Mouse (Mus musculus): ENCODE results near the gene Napa. TPM values are rescaled to one million over a fixed set of nuclear protein-coding genes. Genes with fewer than 3 reads are reported as not detected.
A peak's percentile ranks its signal among the peaks of the same experiment; 100 is the strongest.

Gene Napa
- total RNA-seq, 2 experiments from 2014 or later = 101 to 131 TPM

DNA sequence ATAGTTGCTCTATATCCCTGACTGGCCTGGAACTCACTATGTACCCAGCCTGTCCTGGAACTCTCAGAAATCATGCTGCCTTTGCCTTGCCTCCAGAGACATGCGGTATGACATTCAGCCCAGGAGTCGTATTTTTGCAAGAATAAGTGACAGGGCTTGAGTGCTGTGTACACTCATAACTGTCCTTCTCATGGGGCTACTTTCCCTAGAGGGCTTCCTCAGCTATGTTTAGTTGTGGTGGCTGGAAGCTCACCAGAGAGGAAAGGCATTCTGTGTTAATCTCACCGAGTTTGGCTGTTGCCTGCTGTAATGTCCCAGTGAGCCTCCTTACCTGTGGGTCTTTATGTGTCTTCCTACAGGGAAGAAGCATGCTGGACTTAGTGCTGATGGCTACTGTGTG, 3.7 kb upstream of the Napa start:
- no peak for DNase-seq (ENCODE audit: low spot score)

DNA sequence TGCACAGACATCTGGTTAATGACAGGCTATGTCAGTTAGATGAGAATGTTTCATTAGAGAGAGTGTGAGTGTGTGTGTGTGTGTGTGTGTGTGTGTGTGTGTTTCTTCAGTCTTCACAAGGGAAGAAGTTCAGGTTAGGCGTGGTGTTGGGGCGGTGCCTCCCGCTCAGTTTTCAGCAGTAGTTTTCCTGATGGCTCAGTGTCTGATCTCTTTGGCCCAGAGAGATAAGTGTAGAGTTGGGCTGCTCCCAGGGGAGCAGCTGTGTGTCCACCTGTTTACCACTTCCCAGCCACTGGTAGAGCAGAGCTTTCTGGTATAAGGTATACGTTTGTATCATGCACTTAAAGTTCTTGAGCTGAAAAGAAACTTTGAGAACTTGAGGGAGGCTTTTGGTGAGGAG, 1.6 kb downstream of the Napa start:
- DNase-seq (ENCODE audit: low spot score) = no peak

DNA sequence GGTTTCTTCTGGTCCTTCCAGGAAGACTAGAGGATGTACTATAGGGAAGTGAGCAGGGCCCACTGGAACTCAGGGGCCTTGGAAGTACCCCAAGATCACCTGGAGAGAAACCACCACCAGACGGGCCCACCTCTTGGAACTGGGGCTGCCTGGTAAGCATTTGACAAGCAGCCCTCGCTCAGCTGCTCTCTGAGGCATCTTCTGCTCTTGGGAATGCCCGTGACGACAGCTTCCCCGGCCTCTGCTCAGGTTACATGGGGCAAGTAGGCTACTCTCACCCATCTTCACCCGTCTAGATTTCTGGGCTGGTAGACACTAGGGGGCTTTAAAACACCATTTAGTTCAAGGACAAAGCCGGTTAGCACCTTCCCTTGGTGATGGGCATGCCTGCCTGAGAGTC, 2.8 kb downstream of the Napa start:
- peak; percentile 54 for DNase-seq (ENCODE audit: low spot score)

DNA sequence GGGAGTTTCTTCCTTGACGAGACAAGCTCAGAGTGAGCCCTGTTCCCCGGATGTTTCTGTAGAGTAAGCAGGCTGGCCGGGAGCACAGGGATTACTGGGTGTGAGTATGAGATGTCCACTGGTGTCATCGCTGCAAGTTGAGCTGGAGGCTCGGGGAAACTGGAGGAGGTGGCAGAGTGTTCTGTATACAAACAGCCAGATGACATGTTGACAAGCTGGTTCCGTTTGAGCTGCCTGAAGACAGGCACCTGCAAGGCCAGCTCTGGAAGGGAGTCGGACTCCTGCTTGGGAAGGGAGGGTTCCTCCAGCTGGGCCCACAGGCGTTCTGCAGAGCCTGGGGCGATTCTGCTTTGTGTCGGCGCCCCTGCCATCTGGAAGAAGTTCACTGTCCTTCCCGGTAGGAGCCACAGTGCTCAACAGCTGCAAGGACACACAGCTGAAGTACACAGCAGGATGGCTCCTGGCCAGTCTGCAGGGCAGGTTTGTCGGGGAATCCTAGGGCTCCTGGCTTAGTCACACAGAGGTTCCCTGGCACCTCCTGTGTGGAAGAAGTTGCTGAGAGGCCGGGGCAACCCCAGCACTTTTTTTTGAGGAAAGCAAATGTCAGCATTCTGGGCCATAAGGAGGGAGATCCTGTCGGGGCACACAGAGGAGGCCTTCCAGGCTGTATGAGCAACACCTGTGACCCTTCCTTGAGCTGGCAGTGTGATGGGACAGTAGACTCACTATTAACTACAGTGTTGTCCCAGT, 3.6 kb downstream of the Napa start:
- peak; percentile 66 for DNase-seq (ENCODE audit: low spot score)

DNA sequence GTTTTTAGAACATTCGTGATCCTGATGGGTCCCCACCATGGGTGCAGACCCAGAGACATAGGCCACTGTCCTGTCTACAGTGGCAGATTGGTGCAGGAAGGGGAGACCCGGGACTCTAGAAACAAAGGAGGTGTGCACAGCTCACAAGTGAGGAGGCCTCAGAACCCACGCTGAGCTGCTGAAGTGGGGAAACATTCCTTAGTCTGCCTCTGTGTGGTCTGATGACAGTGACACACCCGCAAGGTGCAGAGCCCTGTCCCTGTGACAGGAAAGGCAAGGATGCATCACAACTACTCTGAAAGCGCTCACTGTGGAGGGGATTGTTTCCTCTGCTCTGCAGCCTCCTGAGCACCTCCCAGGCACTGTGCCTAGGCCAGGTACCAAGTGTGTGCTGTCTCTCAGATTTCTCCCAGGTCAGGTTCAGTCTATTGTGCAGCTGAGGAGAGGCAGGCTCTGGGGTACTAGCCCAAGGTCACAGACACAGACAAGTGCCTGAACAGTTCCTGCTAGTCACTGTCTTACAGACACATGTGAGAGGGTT, 4.5 kb downstream of the Napa start:
- no peak for DNase-seq (ENCODE audit: low spot score)

DNA sequence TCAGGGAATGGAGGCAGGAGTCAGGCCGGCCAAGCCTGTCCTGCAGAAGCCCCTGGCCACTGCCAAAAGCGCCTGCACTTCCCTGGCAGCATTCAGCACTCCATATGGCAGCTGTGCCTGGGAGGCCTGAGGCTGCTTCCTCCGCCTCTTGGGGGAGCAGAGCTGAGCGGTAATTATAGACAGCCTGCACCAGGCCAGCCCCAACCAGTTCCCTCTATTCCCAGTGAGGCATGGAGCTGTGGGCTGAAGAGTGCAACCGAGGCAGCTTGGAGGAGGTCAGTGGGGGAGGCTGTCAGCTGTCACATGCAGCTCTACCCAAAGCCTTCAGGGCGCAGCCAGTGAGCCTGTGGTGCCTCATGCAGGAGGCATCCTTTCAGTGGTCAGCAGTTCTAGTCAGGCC, 5.5 kb downstream of the Napa start:
- peak; percentile 39 for DNase-seq (ENCODE audit: low spot score)

DNA sequence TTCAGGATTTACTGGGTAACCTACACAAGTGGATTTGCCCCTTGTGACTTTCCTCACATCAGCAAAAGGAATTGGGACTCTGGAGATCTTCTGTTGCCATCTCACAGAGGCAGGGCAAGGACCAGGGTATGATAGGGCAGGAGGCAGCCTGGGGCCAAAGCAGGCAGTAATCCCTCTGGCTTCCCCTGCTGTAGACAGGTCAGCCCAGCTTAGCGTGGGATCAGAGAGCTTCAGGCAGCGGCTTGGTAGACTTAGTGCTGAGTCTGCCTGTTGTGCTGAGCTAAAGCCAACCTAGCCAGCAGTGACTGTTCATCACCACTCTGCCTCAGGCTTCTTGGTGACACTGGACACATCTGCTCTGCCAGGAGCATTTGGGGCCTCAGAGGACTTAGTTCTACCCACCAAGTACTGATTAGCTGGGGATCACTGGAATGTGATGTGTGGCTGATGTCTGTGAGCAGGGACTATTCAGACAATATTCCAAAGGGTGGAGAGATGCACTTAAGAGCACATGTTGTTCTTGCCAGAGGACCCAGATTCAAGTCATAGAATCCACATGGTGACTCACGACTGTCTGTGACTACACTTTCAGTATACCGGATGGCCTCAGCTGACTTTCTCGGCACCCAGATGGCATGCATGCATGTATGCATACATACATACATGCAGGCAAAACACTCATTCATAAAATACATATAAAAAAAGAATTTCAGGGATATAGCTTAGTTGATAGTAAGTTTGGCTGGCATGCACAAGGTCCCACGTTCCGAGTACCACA, 6.5 kb downstream of the Napa start:
- no peak for DNase-seq (ENCODE audit: low spot score)

DNA sequence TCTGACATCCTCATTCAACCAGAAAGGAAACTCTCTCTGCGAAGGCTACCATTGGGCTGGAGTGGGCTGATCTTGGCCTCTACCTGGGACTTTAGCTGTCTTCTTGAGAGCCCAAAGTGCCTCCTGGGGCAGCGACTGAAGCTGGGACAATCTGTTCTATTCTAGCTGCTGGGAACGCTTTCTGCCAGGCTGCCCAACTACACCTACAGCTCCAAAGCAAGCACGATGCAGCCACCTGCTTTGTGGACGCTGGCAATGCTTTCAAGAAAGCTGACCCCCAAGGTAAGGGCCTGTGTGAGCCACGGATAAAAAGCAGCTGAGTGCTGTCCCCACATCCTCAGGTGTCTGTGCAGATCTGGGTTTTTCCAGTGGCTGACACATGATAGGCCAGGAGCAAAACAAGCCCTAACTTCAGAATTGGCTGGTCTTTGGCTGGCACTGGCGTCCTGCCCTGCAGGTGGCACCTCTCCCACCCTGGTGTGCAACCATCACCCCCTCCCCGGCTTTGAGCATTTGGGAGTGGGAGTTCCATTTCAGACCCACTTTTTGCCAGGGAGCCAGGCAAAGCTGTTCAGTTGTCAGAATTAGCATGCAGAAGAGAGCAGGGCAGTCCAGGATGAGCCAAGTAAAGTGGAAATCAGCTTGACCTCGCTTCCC, 10.8 kb downstream of the Napa start:
- DNase-seq (ENCODE audit: low spot score) = no peak

DNA sequence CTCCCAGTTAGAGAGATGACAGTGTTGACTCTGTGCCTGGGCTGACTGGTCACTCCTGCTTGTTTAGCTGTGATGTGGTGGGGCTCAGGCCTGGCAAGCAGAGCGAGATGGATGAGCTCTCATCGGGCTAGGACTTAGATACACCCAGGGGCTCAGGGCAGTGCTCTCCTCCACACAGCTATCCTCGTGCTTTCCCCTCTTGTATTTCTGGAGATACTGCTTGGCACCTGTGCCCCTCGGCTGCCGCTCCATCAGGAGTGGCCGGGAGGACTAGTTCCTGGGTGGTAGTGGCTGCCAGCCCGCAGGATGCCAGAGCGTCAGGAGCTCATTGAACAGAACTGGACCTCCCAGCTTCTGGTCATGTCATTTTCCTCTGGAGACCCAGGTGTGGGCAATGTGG, 11.9 kb downstream of the Napa start:
- no peak for DNase-seq (ENCODE audit: low spot score)

DNA sequence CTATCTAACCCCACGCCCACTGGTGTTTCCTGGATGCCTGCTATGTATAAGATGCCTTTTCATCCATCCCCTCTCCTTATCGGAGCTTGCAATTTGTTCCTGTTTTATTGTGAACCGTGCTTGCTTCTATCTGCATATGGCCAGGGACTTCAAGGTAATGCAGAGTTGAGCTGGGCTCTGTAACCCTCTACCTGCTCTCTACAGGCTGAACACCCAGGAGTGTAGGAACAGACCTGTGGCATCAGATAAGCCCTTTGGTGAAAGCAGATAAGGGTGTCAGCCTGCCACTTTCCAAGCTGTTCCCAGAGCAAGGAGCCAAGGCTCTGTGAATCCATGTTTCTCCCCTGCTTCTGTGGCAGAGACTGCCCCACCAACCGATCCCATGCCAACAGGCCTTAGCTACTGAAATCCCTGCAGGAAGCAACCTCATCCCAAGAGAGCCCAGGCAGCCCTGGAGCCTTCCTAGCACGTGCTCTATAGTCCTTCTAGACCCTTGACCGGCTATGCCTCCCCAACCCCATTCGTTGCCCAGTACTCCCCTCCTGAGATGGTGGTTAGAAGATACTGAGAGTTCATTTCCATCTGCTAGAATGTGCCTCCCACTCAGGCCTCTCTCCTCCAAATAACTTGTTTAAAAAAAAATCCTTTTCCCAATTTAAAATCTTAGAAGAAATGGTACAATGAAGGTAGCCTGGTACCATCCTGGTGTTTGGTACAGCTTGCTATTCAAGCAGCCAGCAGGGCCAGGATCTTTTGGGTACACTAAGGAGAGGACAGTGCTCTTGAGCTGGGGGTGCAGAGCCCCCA, 13.2 kb downstream of the Napa start:
- DNase-seq (ENCODE audit: low spot score) = no peak

DNA sequence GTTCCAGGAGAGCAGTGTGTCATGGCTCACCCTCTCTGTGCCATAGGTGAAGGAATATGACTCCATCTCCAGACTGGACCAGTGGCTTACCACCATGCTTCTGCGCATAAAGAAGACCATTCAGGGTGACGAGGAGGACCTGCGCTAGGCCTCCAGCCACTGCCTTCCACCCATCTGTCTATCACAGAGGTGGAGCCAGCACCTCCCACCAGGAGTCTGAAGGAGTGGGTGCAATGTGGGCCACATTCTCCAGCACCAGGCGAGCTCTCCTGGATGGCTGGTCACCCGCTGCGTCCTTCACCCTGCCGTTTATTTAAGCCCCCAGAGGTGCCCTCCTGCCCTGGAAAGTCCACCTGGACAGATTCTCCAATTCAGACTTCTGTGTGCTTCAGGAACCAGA, 18.2 kb downstream of the Napa start:
- DNase-seq (ENCODE audit: low spot score) = no peak

DNA sequence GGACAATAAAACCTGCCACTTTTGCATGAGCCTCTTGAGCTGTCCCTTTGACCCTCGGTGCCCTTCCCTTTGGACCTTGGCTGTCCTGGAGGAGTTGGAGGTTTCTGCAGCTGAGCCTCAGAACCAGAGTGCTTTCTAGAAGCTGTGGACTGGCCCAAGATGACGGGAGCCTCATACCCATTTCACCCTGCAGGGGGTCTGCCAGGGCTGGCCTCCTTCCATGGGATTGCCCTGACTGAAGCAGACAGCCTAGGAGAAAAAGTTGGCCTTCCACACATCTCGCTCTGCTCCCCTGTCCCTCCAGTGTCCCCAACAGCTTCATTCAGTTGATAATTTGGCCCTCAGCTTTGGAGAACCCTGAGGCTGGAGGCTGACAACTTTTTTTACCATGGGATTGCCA, 18.8 kb downstream of the Napa start:
- DNase-seq (ENCODE audit: low spot score) = no peak

DNA sequence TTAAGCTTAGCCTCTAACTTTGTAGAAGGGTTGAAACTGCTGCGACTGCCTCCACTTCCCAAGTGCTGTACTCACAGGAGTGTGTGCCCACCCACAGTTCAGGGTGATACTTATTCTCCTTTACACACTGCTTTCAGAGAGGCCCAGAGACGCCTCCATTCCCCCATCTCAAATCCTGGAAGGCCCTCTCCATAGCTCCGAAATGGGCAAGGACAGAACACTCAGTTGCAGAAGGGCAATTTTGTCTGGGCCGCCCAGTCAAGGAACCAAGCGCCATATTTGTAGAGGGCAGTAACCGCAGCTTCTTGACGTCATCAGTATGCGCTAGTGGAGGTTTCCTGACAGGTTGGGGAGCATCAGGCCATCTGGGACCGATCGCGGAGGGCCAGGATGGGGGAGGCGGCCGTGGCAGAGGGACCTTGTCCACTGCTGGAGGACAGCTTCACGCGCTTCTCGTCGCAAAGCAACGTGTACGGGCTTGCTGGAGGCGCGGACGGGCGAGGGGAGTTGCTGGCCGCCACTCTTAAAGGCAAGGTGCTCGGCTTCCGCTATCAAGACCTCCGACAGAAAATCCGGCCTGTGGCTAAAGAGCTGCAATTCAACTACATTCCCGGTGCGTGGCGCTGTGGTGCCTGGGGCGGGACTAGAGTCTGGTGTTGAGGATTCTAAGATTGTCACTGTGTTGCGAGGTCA, 21.5 kb downstream of the Napa start, which contains the start of gene Kptn:
Kptn (plus strand) TSS at position 327 of the 693 bp plus-strand sequence.
- DNase-seq (ENCODE audit: low spot score) = peak; percentile 93

DNA sequence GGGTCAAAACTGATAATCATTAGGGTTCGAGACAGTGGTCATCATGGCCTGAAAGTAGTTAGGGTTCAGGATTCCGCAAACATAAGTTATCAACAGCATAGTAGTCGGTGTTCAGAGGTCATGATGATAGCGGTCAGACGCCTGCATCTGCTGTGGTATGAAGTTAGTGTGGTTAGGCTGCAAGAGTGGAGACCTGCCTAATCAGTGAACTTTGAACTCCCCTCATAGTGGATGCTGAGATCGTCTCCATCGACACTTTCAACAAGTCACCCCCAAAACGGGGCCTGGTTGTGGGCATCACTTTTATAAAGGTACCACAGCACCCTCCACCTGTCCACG, 22.0 kb downstream of the Napa start:
- DNase-seq (ENCODE audit: low spot score) = no peak

DNA sequence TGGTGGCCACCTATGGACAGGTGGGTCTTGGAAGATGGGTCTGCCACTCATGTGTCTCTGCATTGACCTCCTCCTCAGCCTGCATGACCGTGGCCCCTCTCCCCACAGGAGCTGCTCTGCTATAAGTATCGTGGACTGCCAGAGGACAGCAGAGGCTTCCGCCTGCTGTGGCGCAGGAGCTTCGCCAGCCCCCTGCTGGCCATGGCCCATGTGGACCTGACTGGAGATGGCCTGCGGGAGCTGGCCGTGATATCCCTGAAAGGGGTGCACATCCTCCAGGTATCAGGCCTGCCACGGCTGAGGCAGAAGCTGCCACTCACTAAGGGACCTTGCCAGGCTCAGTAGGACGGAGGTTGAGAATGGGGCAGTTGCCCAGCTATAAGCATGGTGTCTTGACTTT, 27.6 kb downstream of the Napa start:
- DNase-seq (ENCODE audit: low spot score) = no peak

DNA sequence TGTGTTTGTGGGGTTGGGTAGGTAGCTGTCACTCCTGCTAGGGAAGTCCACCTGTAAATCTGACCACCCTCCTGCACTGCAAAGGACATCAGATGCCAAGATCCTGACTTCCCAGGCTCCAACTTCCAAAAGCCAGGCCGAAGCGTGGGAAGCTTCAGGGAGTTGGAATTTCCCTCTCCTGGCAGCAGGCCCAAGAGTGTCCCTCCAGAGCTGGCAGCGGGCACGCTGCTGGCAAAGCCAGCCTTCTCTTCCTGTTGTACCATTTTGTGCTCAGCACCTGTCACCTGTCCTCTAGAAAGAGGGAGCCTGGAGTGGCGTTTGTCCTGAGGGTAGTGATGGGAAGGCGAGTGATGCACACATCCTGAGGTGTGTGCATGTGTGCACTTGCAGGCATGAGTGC, 30.1 kb downstream of the Napa start:
- no peak for DNase-seq (ENCODE audit: low spot score)

DNA sequence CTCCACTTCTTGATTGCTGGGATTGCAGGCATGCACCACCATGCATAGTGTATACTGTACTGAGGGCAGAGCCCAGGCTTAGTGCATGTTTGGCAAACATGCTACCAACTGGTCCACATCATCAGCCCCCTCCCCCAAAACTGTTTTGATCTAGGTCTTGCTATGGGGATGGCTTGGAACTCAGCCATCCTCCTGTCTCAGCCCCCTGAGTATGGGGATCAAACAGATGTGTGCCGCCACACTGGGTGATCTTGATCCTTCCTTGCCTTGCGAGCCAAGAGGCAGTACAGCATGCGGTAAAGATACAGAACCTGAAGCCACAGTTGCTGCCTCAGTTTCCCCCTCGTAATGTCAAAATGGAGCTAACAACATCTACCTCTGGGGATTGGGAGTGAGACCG, 30.6 kb downstream of the Napa start:
- no peak for DNase-seq (ENCODE audit: low spot score)

DNA sequence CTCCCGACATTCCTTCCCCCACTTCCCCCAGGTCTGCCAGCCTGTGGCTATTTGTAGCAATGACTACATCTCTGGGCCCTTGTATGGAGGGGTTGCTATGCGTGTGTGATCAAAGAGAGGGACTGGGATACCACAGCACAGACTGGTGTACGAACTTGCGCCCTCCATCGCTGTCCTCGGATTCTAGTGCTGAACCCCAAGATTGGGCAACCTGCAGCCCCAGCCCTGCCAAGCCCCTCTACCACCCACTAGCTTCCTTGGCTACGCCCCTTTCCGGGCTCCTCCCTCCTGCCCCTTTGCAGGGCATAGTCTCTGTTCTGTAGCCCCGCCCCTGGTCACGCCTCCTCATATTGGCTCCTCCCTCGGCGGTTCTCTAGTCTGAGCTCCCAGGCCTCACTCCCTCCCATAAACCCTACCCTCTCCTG, 31.2 kb downstream of the Napa start, which contains the start of gene Slc8a2:
Slc8a2 (plus strand) TSS at position 406 of the 425 bp plus-strand sequence.
- DNase-seq (ENCODE audit: low spot score) = peak; percentile 78

DNA sequence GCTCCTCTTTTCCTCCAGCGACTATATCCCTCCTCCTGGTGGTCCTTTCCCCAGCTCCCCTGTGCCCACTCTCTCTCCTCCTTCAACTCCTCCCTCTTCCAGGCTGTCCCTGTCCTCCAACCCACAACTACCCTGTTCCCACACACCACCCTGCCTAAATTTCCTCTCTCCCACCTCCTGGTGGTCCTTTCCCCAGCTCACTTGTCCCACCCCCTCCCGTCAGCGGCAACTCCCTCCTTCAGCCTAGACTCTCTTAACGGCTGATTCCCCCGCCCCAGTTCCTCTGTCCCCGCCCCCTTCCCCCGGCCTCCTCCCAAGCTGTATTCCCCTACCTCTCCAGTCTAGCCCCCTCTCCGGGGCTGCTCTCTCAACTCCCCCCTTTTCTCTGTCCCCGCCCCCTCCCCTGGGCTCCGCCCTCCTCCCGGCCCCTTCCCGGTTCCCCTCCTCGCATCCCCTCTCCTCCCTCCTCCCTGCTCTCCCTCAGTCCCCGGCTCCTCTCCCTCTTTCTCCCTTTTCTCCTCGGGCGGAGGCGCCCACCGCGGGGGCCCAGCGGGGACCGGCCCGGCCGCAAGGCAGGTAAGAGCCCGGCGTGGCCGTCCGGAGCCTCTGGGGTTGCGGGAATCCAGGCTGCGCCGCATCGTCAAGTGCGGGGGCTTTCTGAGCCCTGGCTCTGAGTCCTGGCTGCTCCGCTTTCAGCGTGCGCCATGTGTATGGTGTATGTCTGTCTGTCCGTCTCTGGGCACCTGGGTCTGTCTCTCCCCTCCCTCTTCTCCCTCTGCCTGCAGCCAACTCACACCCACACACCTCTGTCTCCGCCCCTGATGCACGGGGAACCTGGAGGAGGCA, 31.8 kb downstream of the Napa start:
- no peak for DNase-seq (ENCODE audit: low spot score)

Measured in gastrocnemius, adult 18-20 months (tissue).